Mouse (Mus musculus): ENCODE results near the gene Cstf1. TPM values are rescaled to one million over a fixed set of nuclear protein-coding genes. Genes with fewer than 3 reads are reported as not detected.

Cstf1 gene
- total RNA-seq, 2 experiments from 2014 or later, result 26.5 to 29.8 TPM

GRCm38 (mm10) chr2:172371258-172371657 is 777 bp downstream of the Cstf1 start:
- intact Hi-C loops (cut with DNase I), result no loop called here
- DNase-seq, result no peak

GRCm38 (mm10) chr2:172376551-172376950 is 6.1 kb downstream of the Cstf1 start:
- intact Hi-C loops (cut with DNase I), result no loop called here
- no peak for DNase-seq

GRCm38 (mm10) chr2:172376999-172377515 is 6.6 kb downstream of the Cstf1 start:
- intact Hi-C loops (cut with DNase I), result no loop called here
- DNase-seq, result no peak

DNA sequence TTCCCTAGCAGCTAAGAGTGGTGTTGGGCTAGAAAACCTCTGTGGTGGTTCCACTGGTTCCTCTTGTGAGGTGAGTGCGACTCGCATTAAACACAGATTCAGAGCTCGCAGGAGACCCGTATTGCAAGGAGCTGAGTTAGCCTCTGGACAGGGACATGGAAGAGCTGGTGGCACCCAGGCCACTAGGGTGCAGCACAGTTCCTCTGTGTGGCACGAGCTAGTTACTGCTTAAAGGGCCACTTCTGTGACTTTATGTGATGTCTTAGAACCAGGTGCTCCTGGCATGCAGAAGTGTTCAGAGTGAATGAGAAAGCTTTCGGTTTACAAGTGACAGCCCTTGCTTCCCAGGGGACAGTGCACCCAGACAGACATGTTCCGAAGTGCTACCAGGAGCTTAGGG is 7.9 kb downstream of the Cstf1 start:
- DNase-seq, result no peak
- intact Hi-C loops (cut with DNase I), result no loop called here

GRCm38 (mm10) chr2:172380513-172380912 is 10.0 kb downstream of the Cstf1 start:
- no peak for DNase-seq
- intact Hi-C loops (cut with DNase I), result loop anchor here (5.0 kb wide), 1 partner anchor 67 kb away; no protein-coding TSS in a partner anchor

- intact Hi-C loops (cut with DNase I), result loop anchor here (5.0 kb wide), 1 partner anchor 66 kb away; no protein-coding TSS in a partner anchor
- DNase-seq, result no peak
Measured at GRCm38 (mm10) chr2:172381341-172381740, 10.9 kb downstream of the Cstf1 start.

DNA sequence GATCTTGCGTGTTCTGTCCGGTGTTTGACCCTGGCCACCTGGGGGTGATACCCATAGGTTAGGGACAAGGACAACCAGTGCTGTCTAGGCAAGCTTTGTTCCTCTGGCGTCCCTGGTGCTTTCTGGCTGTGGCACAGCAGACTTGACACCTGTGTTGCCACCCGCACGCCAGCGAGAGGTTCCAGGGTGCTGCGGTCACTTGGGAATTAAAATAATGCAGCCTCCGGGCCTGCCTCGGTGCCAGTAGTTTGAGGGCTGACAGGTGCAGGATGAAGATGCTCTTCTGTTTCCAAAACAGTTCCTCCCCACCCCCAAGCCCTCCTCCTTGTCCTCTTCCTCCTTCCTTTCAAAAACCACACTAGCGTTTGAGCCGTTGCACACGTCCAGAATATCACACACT is 11.4 kb downstream of the Cstf1 start:
- intact Hi-C loops (cut with DNase I), result loop anchor here (5.0 kb wide), 1 partner anchor 65 kb away; no protein-coding TSS in a partner anchor
- DNase-seq, result no peak

DNA sequence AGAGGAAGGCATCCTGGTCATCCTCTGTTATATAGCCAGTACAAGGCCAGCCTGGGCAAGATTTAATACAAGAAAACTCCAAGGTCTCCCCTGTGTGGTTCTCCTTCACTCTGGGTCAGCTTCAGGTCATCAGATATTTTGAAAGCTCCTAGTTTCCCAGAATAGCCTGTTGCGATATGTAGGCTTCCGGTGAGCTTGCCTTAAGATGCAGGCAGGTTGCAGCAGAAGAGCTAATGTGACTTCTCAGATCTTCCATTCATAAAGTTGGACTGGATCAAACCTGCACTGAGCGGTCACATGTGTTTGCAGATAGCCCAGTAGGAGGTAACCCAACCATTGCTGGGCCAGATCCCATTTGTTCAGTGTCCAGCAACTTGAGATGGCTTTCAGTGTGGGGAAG is 14.2 kb downstream of the Cstf1 start:
- intact Hi-C loops (cut with DNase I), result loop anchor here (5.0 kb wide), 1 partner anchor 63 kb away; no protein-coding TSS in a partner anchor
- DNase-seq, result no peak

DNA sequence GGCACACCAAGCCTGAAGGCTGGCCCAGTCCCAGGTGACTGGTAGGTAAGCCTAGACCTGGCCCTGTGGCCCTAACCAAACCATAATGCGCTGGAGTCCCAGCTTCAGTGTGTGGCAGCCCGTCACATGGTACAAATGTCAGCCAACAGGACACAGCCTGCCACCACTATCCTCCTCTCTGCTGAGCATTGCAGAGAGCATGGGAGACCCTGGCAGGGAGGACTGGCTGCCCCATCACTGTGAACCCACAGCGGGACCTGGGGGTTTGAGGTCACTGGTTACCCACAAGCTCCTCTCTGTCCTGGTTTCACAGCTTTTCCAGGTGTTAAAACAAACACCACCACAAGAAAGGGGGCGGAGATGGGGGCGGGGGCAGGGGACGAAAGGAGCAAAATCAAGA is 19.9 kb downstream of the Cstf1 start:
- intact Hi-C loops (cut with DNase I), result no loop called here
- DNase-seq, result no peak

DNA sequence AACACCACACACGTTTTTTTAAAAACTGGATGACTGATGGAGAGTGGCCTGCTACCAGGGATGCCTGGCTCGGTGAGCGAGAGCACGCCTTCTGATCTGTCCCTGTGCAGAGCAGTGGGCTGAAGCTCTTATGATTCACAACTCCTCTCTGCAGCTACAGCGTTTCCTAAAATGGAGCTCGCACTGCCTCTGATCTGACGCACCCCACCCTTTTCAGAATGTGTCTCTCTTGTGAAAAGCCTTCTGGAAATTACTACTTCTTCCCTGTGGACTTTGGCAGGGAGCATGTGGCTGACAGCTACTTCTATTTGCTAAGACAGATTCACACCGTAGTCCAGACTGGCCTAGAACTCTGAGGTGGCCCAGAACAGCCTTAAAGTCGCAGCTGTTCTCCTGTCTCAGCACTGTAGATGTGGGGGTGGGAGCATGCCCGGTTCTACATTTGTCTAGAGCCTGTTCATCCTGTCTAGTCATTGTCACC is 21.6 kb downstream of the Cstf1 start:
- intact Hi-C loops (cut with DNase I), result no loop called here
- no peak for DNase-seq

GRCm38 (mm10) chr2:172393391-172394051 is 23.0 kb downstream of the Cstf1 start, which contains the start of gene Cass4:
Cass4 (plus strand) TSS chr2:172393794.
- intact Hi-C loops (cut with DNase I), result no loop called here
- no peak for DNase-seq

GRCm38 (mm10) chr2:172394052-172394392 is 23.5 kb downstream of the Cstf1 start:
- no peak for DNase-seq
- intact Hi-C loops (cut with DNase I), result no loop called here

DNA sequence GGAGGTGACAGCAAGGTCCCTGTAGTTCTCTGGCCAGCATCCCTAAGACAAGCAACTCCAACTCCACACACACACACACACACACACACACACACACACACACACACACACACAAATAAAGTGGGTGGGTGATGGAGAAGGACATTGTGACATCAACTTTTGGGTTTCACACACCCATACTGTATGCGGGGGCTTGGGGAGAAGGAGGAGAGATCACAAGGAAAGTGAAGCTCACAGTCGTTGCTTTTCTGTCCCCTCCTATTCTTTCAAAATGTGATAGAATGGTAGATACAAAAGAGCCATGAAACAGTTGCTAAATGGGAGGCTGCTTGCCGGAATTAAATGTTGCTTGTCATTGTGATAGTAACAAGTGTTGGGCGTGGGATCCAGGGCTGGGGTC is 24.2 kb downstream of the Cstf1 start:
- intact Hi-C loops (cut with DNase I), result no loop called here
- no peak for DNase-seq

DNA sequence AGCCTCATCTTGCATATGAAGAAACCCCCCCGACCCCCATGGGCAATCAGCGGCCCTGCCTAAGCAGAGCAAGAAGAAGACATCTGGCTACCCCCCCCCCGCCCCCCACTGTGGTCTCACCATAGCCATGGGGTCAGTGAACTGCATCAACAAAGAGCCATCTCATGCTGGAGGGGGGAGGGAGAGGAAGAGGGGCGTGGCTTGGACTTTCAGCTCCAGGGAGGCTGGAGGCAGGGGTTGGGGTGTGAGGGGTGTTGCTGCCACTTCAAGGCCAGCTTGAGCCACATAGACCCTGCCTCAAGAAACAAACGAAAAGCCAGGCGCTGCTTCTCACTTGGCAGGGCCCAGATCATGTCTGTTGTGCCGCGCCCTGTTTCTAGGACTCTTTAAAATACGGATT is 25.5 kb downstream of the Cstf1 start:
- DNase-seq, result no peak
- intact Hi-C loops (cut with DNase I), result no loop called here

- intact Hi-C loops (cut with DNase I), result no loop called here
- no peak for DNase-seq
Measured at GRCm38 (mm10) chr2:172399901-172400300, 29.4 kb downstream of the Cstf1 start.

DNA sequence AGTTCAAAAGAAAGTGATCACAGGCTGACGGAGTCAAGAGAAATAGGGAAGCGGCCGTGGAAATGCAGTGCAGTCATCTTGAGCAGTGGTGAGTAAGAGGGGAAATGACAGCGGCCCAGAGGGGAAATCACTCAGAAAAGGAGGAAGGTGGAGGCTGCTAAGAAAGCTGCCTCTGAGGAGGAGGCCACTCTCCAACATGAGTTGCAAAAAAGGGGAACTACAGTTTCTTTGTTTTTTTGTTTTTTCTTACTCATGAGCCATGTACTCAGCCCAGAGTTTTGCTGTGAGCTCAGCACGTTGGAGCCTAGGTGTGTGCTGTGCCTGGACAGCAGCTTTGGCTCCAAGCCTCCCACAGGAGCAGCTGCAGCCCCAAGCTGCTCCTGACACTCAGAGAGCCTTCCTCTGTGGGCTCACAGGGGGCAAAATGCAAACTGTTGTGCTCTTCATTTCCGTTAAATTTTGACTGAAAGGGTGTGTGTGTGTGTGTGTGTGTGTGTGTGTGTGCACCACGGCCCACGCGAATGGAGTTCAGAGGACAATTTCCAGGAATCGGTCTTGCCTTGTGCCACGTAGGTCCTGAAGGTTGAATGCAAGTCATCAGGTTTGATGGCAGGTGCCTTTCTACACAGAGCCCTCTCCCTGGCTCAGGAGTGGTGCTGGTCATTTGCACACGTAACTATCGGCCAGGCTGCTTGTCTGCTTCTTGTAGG is 30.8 kb downstream of the Cstf1 start:
- intact Hi-C loops (cut with DNase I), result no loop called here
- no peak for DNase-seq

- DNase-seq, result no peak
- intact Hi-C loops (cut with DNase I), result no loop called here
Measured at GRCm38 (mm10) chr2:172404239-172404638, 33.8 kb downstream of the Cstf1 start.

DNA sequence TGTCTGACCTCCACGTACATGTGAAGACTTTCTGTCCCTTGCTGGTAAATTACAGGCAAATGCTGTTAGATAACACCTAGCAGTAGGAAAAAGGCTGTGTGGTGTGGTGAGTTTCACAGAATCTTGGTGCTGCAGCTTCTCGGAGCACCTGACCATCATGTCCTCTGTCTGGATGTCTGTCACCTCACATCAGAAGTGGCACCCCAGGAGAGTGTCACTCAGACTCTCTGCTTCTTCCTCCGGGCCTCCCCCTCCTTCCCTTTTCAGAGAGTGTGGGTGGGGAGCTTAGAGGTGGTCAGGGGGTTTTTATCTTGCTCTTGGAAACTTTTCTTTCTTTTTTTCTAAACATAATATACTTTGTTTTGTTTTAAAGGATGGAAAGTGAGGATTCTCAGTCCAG is 34.5 kb downstream of the Cstf1 start:
- intact Hi-C loops (cut with DNase I), result no loop called here
- DNase-seq, result no peak

- intact Hi-C loops (cut with DNase I), result no loop called here
- no peak for DNase-seq
Measured at GRCm38 (mm10) chr2:172406173-172406572, 35.7 kb downstream of the Cstf1 start.

- intact Hi-C loops (cut with DNase I), result no loop called here
- no peak for DNase-seq
Measured at GRCm38 (mm10) chr2:172407499-172407898, 37.0 kb downstream of the Cstf1 start.

- no peak for DNase-seq
- intact Hi-C loops (cut with DNase I), result no loop called here
Measured at GRCm38 (mm10) chr2:172410686-172411085, 40.2 kb downstream of the Cstf1 start.

DNA sequence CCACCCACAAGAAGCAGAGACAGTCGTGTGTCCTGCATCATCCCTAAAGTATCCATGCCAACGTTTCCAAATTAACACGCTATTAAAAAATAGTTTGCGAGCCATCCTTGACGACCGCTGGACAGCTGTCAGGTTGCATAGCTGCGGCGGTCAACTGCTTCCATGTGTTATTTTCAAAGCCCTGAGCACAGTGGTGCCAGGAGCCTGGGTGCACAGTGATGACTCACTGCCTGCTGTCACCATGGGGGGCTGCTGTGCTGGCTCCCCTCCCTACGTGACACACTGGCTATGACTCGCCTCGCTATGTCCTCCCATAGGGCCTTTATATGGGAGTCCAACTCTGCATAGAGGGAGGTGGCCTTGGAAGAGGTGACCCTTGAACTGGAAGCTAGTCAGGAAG is 40.6 kb downstream of the Cstf1 start:
- intact Hi-C loops (cut with DNase I), result no loop called here
- DNase-seq, result no peak
